Mouse (Mus musculus): Measurements from ENCODE around the gene Anxa4.

Anxa4 gene

GRCm38 (mm10) chr6:86801431-86801830 is 8.0 kb upstream of the Anxa4 start:
- no peak for DNase-seq (ENCODE audit: low spot score in 2 of 2)

- no peak for DNase-seq (ENCODE audit: low spot score in 2 of 2)
Measured at GRCm38 (mm10) chr6:86800467-86800866, 7.1 kb upstream of the Anxa4 start.

- no peak for DNase-seq (ENCODE audit: low spot score in 2 of 2)
Measured at GRCm38 (mm10) chr6:86797455-86797854, 4.1 kb upstream of the Anxa4 start.

GRCm38 (mm10) chr6:86793957-86794356 is 573 bp upstream of the Anxa4 start:
- DNase-seq (ENCODE audit: low spot score in 2 of 2), result no peak

GRCm38 (mm10) chr6:86790351-86790943 is 2.9 kb downstream of the Anxa4 start:
- DNase-seq (ENCODE audit: low spot score in 2 of 2), result no peak

- DNase-seq (ENCODE audit: low spot score in 2 of 2), result no peak
Measured at GRCm38 (mm10) chr6:86788242-86788641, 5.1 kb downstream of the Anxa4 start.

- no peak for DNase-seq (ENCODE audit: low spot score in 2 of 2)
Measured at GRCm38 (mm10) chr6:86786545-86786944, 6.8 kb downstream of the Anxa4 start.

GRCm38 (mm10) chr6:86784739-86785138 is 8.6 kb downstream of the Anxa4 start:
- DNase-seq (ENCODE audit: low spot score in 2 of 2), result no peak

GRCm38 (mm10) chr6:86782342-86782741 is 11.0 kb downstream of the Anxa4 start:
- no peak for DNase-seq (ENCODE audit: low spot score in 2 of 2)

GRCm38 (mm10) chr6:86781361-86781957 is 11.9 kb downstream of the Anxa4 start:
- DNase-seq (ENCODE audit: low spot score in 2 of 2), result no peak

- no peak for DNase-seq (ENCODE audit: low spot score in 2 of 2)
Measured at GRCm38 (mm10) chr6:86778910-86779594, 14.3 kb downstream of the Anxa4 start.

GRCm38 (mm10) chr6:86777181-86777580 is 16.2 kb downstream of the Anxa4 start:
- DNase-seq (ENCODE audit: low spot score in 2 of 2), result no peak

- DNase-seq (ENCODE audit: low spot score in 2 of 2), result no peak
Measured at GRCm38 (mm10) chr6:86776706-86777071, 16.7 kb downstream of the Anxa4 start.

GRCm38 (mm10) chr6:86776001-86776705 is 17.2 kb downstream of the Anxa4 start:
- DNase-seq (ENCODE audit: low spot score in 2 of 2), result no peak

GRCm38 (mm10) chr6:86774937-86775336 is 18.4 kb downstream of the Anxa4 start:
- DNase-seq (ENCODE audit: low spot score in 2 of 2), result no peak

GRCm38 (mm10) chr6:86773830-86774229 is 19.6 kb downstream of the Anxa4 start:
- no peak for DNase-seq (ENCODE audit: low spot score in 2 of 2)

- no peak for DNase-seq (ENCODE audit: low spot score in 2 of 2)
Measured at GRCm38 (mm10) chr6:86772631-86773030, 20.8 kb downstream of the Anxa4 start.

- no peak for DNase-seq (ENCODE audit: low spot score in 2 of 2)
Measured at GRCm38 (mm10) chr6:86768938-86769337, 24.4 kb downstream of the Anxa4 start.

GRCm38 (mm10) chr6:86768186-86768776 is 25.1 kb downstream of the Anxa4 start:
- DNase-seq (ENCODE audit: low spot score in 2 of 2), result no peak

- no peak for DNase-seq (ENCODE audit: low spot score in 2 of 2)
Measured at GRCm38 (mm10) chr6:86767465-86767864, 25.9 kb downstream of the Anxa4 start.

GRCm38 (mm10) chr6:86765637-86766059 is 27.7 kb downstream of the Anxa4 start:
- DNase-seq (ENCODE audit: low spot score in 2 of 2), result no peak

All from urinary bladder, postnatal 4 days (tissue).